ENCODE assay signal across 8 mouse cellular contexts in the genomic region with DNA sequence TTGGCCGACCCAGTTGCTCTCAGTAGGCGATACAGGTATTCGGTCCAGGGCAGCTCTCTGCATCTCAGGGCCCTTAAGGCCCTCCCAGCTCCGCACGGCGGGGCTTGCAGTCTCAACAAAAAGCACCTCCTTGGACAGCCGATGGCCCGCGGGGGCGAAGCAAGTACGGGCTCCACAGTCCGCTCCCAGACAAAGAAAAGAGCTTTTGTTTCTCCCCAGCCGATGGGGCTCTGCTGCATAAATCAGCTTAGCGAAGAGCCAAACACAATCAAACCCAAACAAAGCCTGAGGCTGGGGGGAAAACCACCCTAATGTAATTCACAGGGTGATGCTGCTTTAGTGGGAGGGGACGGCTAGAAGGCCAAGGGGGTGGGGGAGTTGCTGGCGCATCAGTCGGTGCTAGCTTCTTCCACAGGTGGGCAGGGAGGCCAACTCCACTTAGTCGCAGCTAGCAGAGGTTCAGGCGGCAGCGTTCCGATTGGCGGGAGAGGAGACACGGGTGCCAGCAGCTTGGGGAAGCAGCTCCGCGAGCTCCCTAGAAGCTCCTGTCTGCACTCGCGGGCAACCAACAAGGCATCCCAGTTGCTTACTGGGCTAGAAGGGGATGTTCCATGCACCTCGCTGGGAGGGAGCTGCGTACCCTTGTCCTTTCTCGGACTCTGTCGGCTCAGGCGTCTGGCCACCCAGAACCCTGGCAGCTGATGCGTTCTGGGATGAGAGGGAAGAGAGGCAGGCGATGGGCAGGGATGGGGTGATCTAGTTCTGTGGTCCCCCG. TPM values are rescaled to one million over a fixed set of nuclear protein-coding genes. Genes with fewer than 3 reads are reported as not detected.
DNase-seq lines count a peak whose midpoint lies in the region; ATAC-seq lines count a peak whose summit lies in the region.

No protein-coding gene starts in this region.

- intact Hi-C loops in gastrocnemius, postnatal 14 days (cut with DNase I; ENCODE audit: low total_unique reads), result no loop called here

- DNase-seq in gastrocnemius, postnatal 14 days, result peak; percentile 56
- peak; percentile 32 to 69 for DNase-seq in left cerebral cortex, adult 9 months (ENCODE audit: low spot score in 2 of 2)
- peak; percentile 85 for DNase-seq in mesoderm, embryonic 11.5 days (ENCODE audit: low read depth, low spot score)
- DNase-seq in right cerebral cortex, postnatal 4 days, result peak; percentile 71

- ATAC-seq in activated CD4-positive, CD25-positive, alpha-beta regulatory T cell, adult 4 months, result peak; percentile 55
- peak; percentile 80 for ATAC-seq in common myeloid progenitor, adult 5-6 weeks (replicated peaks; ENCODE audit: low read depth, poor library complexity, severe bottlenecking)
- peak; percentile 53 for ATAC-seq in inflammation-experienced regulatory T-cells, adult 6 months
- ATAC-seq in erythroid progenitor cell, adult 5-6 weeks (replicated peaks; ENCODE audit: low FRiP score, poor library complexity, severe bottlenecking), result no peak

RNA-seq across cellular contexts. Expression of a gene that starts 0.5 kb away (rescaled TPM):
- 10 to 100 TPM; 11.3 to 15.6 TPM for polyA plus RNA-seq in activated CD4-positive, CD25-positive, alpha-beta regulatory T cell, adult 4 months (2017; shearing (Covaris generic))
- not detected in 2 replicates for total RNA-seq in common myeloid progenitor, adult 5-6 weeks (2017)
- total RNA-seq in gastrocnemius, postnatal 14 days (2021), result 1 to 10 TPM; 1.2 to 3.8 TPM
- polyA plus RNA-seq in inflammation-experienced regulatory T-cells, adult 6 months (2017; shearing (Covaris generic)), result 10 to 100 TPM; 15.3 to 29.8 (median 19.5) TPM
- 0.84 TPM in 1 of 2 replicates, not detected in the other for total RNA-seq in erythroid progenitor cell, adult 5-6 weeks (2015; ENCODE audit: low replicate concordance)
- total RNA-seq in erythroid progenitor cell, adult 5-6 weeks (2017; ENCODE audit: low replicate concordance), result not detected in 2 replicates
